Mouse (Mus musculus) kidney, adult 18-20 months (tissue): ENCODE results near the gene Trim10.

Experiments used
- DNase-seq: peaks from one replicate; pipeline ENCODE4 v3.0.0; 2021

Gene Trim10

DNA sequence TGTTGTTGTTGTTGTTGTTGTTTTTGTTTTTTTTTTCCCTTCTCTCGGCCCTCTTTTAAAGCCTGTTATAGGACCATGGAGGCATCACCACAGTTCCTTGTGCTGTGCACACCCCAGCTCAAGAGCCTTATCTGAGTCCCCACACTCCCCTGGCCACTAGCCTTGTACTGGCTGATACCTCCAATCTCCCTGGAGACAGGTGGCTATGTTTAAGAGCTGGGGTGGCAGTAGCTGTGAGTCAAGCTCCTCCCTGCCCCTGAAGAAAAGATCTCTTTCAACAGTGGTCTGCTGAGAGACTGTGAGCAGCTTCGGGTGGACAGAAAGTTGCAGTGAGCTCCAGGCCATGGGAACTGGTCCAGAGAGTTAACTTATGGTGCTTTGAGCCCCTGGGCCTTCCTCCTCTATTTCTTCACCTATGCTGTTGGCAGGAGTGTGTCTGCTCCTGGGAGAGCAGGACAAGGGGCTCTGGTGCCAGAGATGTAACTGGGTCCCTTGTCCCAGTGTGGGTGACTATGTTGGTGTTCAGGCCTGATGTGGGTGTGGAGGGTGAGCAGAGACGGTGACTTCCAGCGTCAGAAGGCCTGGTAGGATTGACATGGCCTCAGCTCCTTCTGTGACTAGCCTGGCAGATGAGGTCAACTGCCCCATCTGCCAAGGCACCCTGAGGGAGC lies at the start of gene Trim10:
Gene Trim10, plus strand, starts transcription at position 291 of the 671 bp plus-strand sequence.
- no peak for DNase-seq

GRCm38 (mm10) chr17:36824005-36824404 lies 45.4 kb upstream of the Trim10 start:
- DNase-seq: peak; percentile 76

DNA sequence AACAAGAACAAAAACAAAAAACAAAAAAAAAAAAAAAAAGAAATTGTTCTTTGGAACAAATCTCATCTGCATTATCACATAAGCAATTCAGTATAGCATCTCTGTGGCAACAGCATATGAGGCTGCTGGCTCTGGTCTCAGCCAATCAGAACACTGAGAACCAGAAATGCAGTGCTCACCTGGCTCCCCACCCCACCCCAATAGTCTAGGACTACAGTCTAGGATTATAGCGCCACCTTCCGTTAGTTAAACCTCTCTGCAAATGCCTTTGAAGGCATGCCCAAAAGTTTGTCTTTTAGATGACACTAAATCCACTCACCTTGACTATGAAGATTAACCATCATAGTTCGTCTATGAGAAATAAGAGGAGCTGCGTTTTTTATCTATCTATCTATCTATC lies 43.8 kb upstream of the Trim10 start:
- DNase-seq: no peak

DNA sequence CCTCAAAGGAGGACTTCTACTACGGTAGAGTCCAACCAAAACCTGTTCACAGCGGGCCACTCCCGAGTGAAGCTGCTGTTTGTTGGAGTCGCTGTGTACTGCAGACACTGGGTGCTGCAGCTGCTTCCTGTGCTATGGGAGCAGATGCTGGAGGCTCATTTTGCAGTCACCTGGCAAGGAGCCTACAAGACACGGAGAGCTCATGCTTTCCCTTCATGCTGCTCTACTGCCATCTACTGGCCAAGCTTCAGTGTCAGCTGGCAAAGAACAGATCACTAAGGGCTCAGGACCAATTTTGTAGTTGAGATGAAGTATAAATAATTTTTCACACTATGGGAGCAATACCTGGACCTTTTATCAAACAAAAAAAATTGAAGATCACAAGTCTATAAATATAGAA lies 43.4 kb upstream of the Trim10 start:
- peak; percentile 84 for DNase-seq

- no peak for DNase-seq
Measured at GRCm38 (mm10) chr17:36828488-36828887, 40.9 kb upstream of the Trim10 start.

- no peak for DNase-seq
Measured at GRCm38 (mm10) chr17:36830470-36830869, 38.9 kb upstream of the Trim10 start.

DNA sequence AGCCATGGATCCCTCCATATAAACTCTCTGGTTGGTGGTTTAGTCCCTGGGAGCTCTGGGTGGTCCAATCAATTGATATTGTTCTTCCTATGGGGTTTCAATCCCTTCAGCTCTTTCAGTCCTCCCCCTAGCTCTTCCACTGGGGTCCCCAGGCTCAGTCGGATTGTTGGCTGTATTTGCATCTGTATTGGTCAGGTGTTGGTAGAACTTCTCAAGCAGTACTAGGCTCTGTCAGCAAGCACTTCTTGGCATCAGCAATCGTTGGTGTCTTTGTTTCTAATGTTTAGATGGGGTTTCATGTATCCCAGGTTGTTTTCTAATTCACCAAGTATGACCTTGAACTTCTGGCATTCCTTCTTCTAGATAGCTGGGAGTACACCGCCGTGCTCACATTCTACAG lies 36.7 kb upstream of the Trim10 start:
- no peak for DNase-seq

DNA sequence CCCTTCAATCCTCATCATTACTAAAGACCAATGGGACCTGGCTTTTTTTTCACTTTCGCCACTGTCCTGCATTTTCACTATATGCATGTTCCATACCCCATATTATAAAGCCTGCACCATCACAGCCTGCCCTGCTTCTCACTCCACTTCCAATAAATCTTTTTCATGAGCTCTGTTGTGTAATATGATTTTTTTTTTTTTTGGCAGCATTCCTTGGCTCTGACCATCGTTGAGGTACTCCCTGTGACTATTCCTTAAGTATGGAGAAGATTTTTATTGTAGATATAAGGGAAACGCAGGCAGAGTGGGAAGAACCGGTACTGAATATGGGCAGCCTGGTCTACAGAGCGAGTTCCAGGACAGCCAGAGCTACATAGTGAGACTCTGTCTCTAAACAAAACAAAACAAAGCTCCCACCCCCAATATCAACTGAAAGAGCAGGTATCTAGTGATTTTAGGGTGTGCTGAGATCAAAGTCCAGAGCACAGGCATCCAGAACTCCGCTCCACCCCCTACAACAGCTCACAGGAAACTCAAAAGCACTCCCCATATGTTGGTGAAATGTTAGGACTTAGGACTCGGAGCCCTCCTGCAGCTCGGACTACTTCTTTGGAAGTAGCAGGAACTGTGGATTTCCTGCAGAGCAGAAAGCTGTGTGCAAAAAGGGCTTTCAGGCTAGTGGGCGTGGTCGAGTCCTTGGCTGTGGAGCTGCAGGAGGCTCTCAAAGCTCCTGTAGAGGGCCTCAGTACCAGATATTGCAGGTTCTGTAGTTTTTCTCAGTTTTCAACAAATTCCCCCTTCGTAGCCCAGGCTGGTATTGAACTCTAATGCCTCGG lies 33.6 kb upstream of the Trim10 start:
- peak; percentile 62 for DNase-seq

GRCm38 (mm10) chr17:36836427-36836812 lies 33.0 kb upstream of the Trim10 start:
- no peak for DNase-seq

DNA sequence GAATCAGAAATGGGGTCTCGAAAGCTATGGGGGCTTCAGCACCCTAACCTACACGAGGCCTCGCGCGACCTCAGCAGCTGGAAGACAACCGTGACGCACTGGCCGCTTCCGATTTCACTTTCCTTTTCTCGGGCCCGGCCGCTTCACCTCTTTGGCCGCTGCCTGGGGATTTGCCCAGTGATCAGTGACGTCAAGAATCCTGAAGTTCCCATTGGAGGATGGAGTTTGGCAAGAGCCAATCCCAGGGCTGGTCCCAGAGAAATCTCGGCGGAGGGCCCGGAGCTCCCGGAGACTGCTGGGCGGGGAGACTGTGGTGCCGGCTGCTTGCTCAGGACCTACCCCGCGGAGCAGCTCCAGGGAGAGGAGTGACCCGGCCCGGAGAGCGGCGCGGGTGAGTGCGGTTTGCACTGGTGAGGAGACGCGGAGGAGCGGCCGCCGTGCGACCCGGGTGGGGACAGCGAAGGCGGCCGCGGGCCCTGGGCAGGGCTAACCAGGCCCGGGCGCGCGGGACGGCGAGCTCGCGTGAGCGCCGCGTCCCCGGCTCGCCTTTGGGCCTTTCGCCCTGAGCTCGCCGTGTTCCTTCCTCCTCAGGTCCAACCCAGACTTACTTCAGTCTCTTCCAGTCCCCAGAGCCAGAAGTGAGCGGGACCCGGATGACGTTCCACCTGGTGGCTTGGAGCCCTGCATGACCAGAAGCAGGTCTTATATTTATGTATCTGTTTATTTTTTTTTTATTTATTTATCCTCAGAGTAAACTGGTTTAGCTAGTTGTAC lies 32.3 kb upstream of the Trim10 start, which contains the start of gene Trim26:
Gene Trim26, plus strand, starts transcription at position 261 of the 774 bp plus-strand sequence.
- DNase-seq: peak; percentile 97

GRCm38 (mm10) chr17:36839001-36839400 lies 30.4 kb upstream of the Trim10 start:
- no peak for DNase-seq

GRCm38 (mm10) chr17:36839931-36840330 lies 29.4 kb upstream of the Trim10 start:
- DNase-seq: no peak

DNA sequence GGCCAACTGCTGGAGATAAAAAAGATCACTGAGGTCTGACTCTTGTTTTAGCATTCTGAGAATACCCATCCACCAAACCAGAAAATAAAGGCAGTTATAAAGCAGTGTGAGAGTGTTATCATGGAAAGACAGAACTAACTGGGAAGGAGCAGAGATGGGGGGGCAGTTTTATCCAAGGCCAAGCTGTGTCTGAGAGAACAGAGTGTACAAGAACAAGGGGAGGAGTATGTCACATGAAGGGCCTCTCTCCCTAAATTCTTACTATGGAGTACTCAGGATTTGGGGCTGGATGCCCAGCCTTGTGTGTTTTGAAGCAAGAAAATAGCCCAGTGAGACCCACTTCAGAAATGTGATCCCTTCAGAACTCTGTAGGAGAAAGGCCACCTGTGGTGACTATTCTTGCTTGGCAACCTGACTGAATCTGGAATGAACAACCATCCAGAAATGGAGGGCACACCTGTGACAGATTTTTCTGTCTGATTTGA lies 28.4 kb upstream of the Trim10 start:
- no peak for DNase-seq

- no peak for DNase-seq
Measured at GRCm38 (mm10) chr17:36843696-36844095, 25.7 kb upstream of the Trim10 start.

DNA sequence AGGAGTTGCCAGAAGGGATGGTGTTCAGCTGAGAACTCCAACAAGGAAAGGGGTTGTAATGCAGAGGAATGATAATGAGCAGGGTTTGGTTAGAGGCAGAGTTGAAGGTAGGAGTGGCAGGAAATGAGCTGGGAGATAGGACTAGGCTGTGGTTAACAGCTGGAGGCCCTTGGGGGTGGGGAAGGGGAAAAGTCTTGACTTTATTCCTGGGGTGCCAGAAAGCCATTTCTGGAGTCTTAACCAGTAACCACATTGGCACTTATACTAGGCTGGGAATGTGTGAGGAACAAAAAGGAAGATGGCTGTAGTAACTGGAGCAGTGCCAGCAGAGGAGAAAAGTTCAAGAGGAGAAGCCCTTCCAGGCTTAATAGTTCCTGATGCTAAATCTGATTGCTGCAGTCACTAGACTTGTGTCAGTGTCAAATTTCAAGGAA lies 25.1 kb upstream of the Trim10 start:
- DNase-seq: no peak

DNA sequence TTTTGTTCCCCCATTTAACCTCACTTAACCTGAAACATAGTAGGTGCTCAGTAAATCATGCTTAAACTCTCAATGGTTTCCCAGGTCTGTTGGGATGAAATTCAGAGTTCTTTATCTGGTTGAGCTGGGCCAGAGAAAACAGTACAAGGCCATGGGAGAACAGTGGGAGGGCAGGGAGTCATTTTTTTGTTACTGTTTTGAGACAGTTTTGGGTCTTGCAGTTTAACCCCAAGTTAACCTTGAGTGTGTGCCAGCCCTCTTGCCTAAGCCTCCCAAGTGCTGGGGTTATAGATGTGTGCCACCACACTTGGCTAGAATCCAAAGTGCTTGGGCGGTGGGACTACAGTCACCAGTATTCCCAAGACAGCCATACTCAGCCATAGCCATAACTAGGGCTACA lies 24.6 kb upstream of the Trim10 start:
- no peak for DNase-seq

DNA sequence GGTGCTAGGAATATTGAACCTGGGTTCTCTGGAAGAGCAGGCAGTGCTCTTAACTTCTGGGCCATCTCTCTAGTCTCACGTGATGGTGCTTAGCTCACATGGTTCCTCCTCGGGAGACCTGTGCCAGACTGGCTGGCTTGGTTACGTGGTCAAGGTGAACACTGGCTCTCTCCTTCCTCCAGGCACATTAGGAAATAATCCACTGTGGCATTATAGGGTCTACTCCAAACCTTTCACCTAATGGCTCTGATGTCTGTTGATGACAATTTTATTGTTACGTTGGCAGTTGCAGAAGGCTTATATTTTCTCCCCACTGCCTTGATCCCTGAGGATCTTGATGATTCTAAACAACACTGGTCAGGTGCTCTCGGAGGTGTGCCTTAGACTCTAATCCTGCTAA lies 20.5 kb upstream of the Trim10 start:
- DNase-seq: no peak

- no peak for DNase-seq
Measured at GRCm38 (mm10) chr17:36849992-36850391, 19.4 kb upstream of the Trim10 start.

GRCm38 (mm10) chr17:36851200-36851599 lies 18.2 kb upstream of the Trim10 start:
- DNase-seq: no peak

DNA sequence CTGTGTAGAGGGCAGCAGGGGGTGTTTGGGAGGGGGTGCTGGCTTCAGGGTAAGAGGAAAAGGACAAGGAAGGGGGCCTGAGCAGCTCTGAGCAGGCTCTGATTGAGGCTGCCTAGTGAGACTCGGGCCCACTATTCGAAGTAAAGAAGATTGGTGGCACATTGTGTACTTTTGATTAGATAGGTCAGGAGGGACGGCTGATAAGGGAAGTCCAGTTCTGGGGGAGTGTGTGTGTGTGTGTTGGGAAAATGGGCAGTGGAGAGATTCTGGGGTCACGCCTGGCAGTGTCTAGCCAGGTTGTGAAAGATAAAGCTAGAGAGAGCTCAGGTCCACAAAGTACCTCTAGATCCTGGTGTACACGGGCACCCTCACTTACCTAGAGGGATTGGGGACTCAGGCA lies 17.7 kb upstream of the Trim10 start:
- no peak for DNase-seq

GRCm38 (mm10) chr17:36855484-36855883 lies 13.9 kb upstream of the Trim10 start:
- no peak for DNase-seq

DNA sequence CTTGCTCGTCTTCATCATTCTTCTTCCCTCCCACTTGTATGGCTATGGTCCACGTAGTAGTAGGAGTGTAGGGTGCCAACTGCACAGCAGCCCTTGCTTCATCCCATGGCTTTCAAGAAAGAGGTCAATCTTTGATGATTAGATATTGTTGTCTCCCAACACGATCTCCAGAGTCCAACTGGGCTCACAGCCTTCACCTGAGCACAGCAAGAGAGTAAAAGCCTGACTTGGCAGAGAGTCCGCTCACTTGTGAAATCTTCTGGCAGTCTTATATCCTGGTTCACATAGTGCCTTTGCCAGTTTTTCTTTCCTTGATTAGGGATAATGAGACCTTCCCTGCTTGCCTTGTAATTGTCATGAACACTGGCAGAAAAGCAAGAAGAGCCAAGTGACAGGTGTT lies 13.1 kb upstream of the Trim10 start:
- DNase-seq: no peak

DNA sequence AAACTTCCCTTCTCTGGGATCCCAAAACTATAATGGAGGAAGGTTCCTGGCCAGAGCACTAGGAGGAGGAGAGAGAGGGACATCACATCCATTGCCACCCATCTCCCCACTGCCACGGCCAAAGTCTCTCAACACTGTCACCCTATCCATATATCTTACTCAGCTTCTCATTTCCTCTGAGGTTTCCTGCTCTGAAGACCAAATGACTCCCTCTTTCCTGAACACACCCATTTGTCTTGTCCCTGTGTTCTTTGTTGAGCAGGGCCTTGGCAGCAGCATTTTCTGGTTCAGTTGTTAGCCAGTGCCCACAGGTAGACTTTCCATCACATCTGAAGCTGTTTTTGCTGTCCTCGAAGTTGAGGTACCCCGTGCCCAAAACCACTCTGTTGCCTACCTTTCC lies 11.2 kb upstream of the Trim10 start:
- DNase-seq: no peak
